Mouse (Mus musculus) CH12.LX (cell line): ENCODE results near the gene Arhgef11. TPM values are rescaled to one million over a fixed set of nuclear protein-coding genes. Genes with fewer than 3 reads are reported as not detected.

ENCODE experiments used
- DNase-seq: peaks from one replicate; pipeline ENCODE4 v3.0.0-alpha.2; 2013; ENCODE audit errors: extremely low read depth
- H3K27ac ChIP-seq: 2 replicates; pipeline ENCODE4 v1.5.1; 2012; ENCODE audit warnings: low read depth, mild to moderate bottlenecking, control low read depth, moderate library complexity; ENCODE audit not compliant: insufficient read depth
- H3K27me3 ChIP-seq: replicated peaks from 2 replicates; pipeline ENCODE3; 2012; ENCODE audit warnings: inconsistent platforms
- H3K36me3 ChIP-seq, 2 experiments: replicated peaks in 1 of 2; 2 replicates each; pipeline versions ENCODE3 to v1.6.1; 2012; ENCODE audit warnings: inconsistent platforms in 1 of 2, low read length in 1 of 2, mild to moderate bottlenecking in 1 of 2, mixed read lengths in 1 of 2, moderate library complexity in 1 of 2; ENCODE audit not compliant: control insufficient read depth in 1 of 2, insufficient read depth in 1 of 2
- H3K4me1 ChIP-seq, 2 experiments: 2 replicates each; pipeline ENCODE4 v1.6.1; 2012; ENCODE audit warnings: inconsistent platforms in 1 of 2, moderate library complexity in 1 of 2; ENCODE audit not compliant: insufficient read depth in 2 of 2, control insufficient read depth in 1 of 2
- H3K4me2 ChIP-seq: 2 replicates; pipeline ENCODE4 v1.6.1; 2012; ENCODE audit warnings: low read depth, mild to moderate bottlenecking, control low read depth; ENCODE audit not compliant: poor library complexity, insufficient read depth, severe bottlenecking
- H3K4me3 ChIP-seq, 3 experiments: fragments of 150-350 bp in 1 of 3; sonication (generic) in 1 of 3; replicated peaks in 1 of 3; 2 replicates each; pipeline versions ENCODE3 to v1.5.1; 2011 to 2012; ENCODE audit warnings: low read depth in 2 of 3, low read length in 2 of 3, mild to moderate bottlenecking in 2 of 3, moderate library complexity in 2 of 3, control low read depth in 1 of 3, improper control_type of control experiment in 1 of 3, inconsistent platforms in 1 of 3, mixed read lengths in 1 of 3; ENCODE audit not compliant: poor library complexity in 1 of 3
- H3K79me2 ChIP-seq: replicated peaks from 2 replicates; pipeline ENCODE4 v1.6.1; 2012; ENCODE audit warnings: mild to moderate bottlenecking, moderate library complexity; ENCODE audit not compliant: control insufficient read depth, poor library complexity, insufficient read depth, severe bottlenecking; ENCODE audit errors: extremely low read depth
- H3K9ac ChIP-seq: 2 replicates; pipeline ENCODE4 v1.6.1; 2012; ENCODE audit warnings: low read depth, mild to moderate bottlenecking, control low read depth, moderate library complexity; ENCODE audit not compliant: insufficient read depth
- H3K9me3 ChIP-seq: replicated peaks from 2 replicates; pipeline ENCODE3; 2012; ENCODE audit warnings: low read length, inconsistent platforms, mixed read lengths
- BHLHE40 ChIP-seq: IDR thresholded peaks from 2 replicates; pipeline ENCODE4 v1.6.1; 2011; ENCODE audit warnings: mild to moderate bottlenecking, low read depth, low read length, improper control_type of control experiment
- EP300 ChIP-seq: IDR thresholded peaks from 2 replicates; pipeline ENCODE4 v1.6.1; 2011; ENCODE audit warnings: low read length, improper control_type of control experiment
- GABPA ChIP-seq: IDR thresholded peaks from 2 replicates; pipeline ENCODE4 v1.6.1; 2012; ENCODE audit warnings: low read depth, low read length, improper control_type of control experiment, inconsistent platforms; ENCODE audit not compliant: insufficient replicate concordance
- IRF4 ChIP-seq: IDR thresholded peaks from 2 replicates; pipeline ENCODE4 v1.6.1; 2014; ENCODE audit warnings: low read depth, mild to moderate bottlenecking, inconsistent platforms, low read length, improper control_type of control experiment
- MEF2A ChIP-seq: IDR thresholded peaks from 2 replicates; pipeline ENCODE4 v1.6.1; 2014; ENCODE audit warnings: low read depth, mild to moderate bottlenecking, inconsistent platforms, low read length, improper control_type of control experiment, borderline replicate concordance
- MYC ChIP-seq: IDR thresholded peaks from 2 replicates; pipeline ENCODE4 v1.6.1; 2011; ENCODE audit warnings: low read depth, mild to moderate bottlenecking, improper control_type of control experiment, low read length
- NELFE ChIP-seq: IDR thresholded peaks from 2 replicates; pipeline ENCODE4 v1.6.1; 2011; ENCODE audit warnings: low read depth, low read length, improper control_type of control experiment
- NRF1 ChIP-seq: IDR thresholded peaks from 2 replicates; pipeline ENCODE4 v1.6.1; 2014; ENCODE audit warnings: low read depth, mild to moderate bottlenecking, inconsistent platforms, low read length, improper control_type of control experiment, moderate library complexity
- POLR2A ChIP-seq: IDR thresholded peaks from 2 replicates; pipeline ENCODE4 v1.6.1; 2011; ENCODE audit warnings: low read depth, mild to moderate bottlenecking, improper control_type of control experiment, low read length
- RAD21 ChIP-seq: IDR thresholded peaks from 2 replicates; pipeline ENCODE4 v1.6.1; 2011; ENCODE audit warnings: low read depth, mild to moderate bottlenecking, low read length, improper control_type of control experiment, moderate library complexity
- TBP ChIP-seq: conservative IDR thresholded peaks from 2 replicates; pipeline ENCODE4 v1.6.1; 2011; ENCODE audit warnings: low read depth, low read length, improper control_type of control experiment
- UBTF ChIP-seq: IDR thresholded peaks from 2 replicates; pipeline ENCODE4 v1.6.1; 2012; ENCODE audit warnings: low read depth, mild to moderate bottlenecking, inconsistent platforms, low read length, improper control_type of control experiment, moderate library complexity
- USF1 ChIP-seq: IDR thresholded peaks from 2 replicates; pipeline ENCODE4 v1.6.1; 2014; ENCODE audit warnings: low read depth, mild to moderate bottlenecking, inconsistent platforms, low read length, improper control_type of control experiment
- ZC3H11A ChIP-seq: IDR thresholded peaks from 2 replicates; pipeline ENCODE4 v1.6.1; 2012; ENCODE audit warnings: low read depth, mild to moderate bottlenecking, inconsistent platforms, low read length, improper control_type of control experiment
- ZMIZ1 ChIP-seq: IDR thresholded peaks from 2 replicates; pipeline ENCODE4 v1.6.1; 2012; ENCODE audit warnings: low read depth, mild to moderate bottlenecking, inconsistent platforms, low read length, improper control_type of control experiment
- ZNF384 ChIP-seq: IDR thresholded peaks from 2 replicates; pipeline ENCODE4 v1.6.1; 2012; ENCODE audit warnings: low read depth, low read length, improper control_type of control experiment, inconsistent platforms
- dilution Hi-C: fragments of 300-500 bp; cut with MboI; formaldehyde crosslinking; loops from 2 replicates; pipeline ENCODE4 v1.14.3; 2020; ENCODE audit warnings: low sequenced_read_pairs; ENCODE audit not compliant: extremely low pct_unique_long_range_greater_than_20kb, extremely low pct_ligation_motif_present
- in situ Hi-C: fragments of 300-500 bp; cut with MboI; formaldehyde crosslinking; loops from 3 replicates; pipeline ENCODE4 v1.14.3; 2019; ENCODE audit warnings: low sequenced_read_pairs, low pct_ligation_motif_present, low pct_unique_long_range_greater_than_20kb, mixed read lengths
- polyA plus RNA-seq: library from polyadenylated mRNA; unstranded; fragments of >175 nt; gene quantifications from 2 replicates; pipeline ENCODE4 v1.2.1, GENCODE M21; 2012; ENCODE audit warnings: low read depth; ENCODE audit not compliant: insufficient read length
- total RNA-seq, 2 experiments: library from RNA; depleted of rRNA; stranded (reverse); fragments of 300-350 nt in 1 of 2; fragments of >200 nt in 1 of 2; gene quantifications; 2 replicates each; pipeline ENCODE4 v1.2.3; 2012 to 2014

Arhgef11 gene
- total and polyA plus RNA-seq, 3 experiments, result 5.6 to 11.7 (median 8.7) TPM

DNA sequence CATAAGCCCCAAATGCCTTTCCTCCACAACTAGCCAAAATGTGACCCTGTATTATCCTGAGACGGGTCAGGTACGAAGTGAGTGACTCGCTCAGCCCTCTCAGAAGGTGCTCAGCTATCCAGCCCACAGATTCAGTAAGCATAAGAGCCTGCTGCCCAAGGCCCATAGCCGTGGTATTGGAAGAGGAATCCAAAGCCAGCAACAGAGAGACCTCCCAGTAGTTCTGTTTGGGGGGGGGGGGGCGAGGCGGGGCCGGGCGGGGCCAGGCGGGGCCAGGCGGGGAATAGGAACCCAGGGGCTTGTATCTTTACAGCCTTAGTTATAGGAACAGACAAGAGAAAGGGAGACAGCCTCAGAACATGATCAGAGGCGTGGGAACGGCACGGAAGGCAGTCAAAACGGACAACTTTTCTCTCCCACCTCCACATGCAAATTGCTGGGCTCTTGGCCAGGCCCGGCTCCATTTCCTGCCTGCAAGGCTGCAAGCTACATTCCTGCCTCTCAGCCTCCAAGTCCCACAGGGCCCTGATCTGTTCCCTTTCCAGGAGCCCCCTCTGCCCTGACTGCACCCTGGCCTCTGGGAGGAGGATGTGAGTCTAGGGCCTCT is 146.4 kb downstream of the Arhgef11 start:
- dilution Hi-C loops, result no loop called here
- H3K4me2 ChIP-seq, result no peak overlapping the region
- H3K9ac ChIP-seq, result no peak overlapping the region
- peak overlapping the region in 2 of 3 experiments; percentile 6 to 19 for H3K4me3 ChIP-seq
- no peaks in the 10 kb centered on the region for H3K9me3 ChIP-seq
- no peak for DNase-seq
- H3K4me1 ChIP-seq, result peaks cover 8 to 32% of the 10 kb centered on the region in 2 experiments
- peaks cover 18% of the 10 kb centered on the region for H3K27me3 ChIP-seq
- in situ Hi-C loops, result no loop called here
- H3K27ac ChIP-seq, result no peak overlapping the region
- no peaks in the 10 kb centered on the region for H3K36me3 ChIP-seq
- no peak for TF ChIP-seq ZMIZ1
- 0 out of 2 replicates have a peak, but pooled peaks have one; percentile 11 for TF ChIP-seq IRF4
- H3K79me2 ChIP-seq, result no peaks in the 10 kb centered on the region

DNA sequence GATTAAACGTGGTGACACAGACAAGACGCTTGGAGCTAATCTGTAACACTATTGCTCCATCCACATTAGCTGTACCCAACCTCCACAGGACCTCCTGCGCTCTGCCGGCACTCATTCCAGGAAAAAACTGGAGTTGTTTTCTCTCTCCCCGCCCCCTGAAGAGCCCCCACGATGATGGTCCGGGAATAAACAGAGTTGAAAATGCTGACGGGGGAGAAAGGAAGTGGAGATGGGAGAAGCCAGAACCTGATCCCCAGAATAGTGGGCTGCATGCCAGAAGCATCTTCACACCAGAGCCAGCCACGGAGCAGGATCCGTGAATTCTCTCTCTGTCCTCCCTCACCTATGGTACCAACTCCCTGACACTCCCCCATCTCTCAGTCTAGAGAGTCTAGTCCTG is 147.1 kb downstream of the Arhgef11 start:
- no peak for DNase-seq
- Histone ChIP-seq H3K4me3 (no peak overlapping the region), H3K4me2 (no peak overlapping the region)
- in situ Hi-C loops, result no loop called here
- TF ChIP-seq MEF2A, result no peak
- no peak for TF ChIP-seq POLR2A
- TF ChIP-seq BHLHE40, result no peak
- no peak for TF ChIP-seq USF1
- TF ChIP-seq GABPA, result no peak
- no peak for TF ChIP-seq ZC3H11A
- TF ChIP-seq UBTF, result no peak
- TF ChIP-seq RAD21, result no peak
- TF ChIP-seq, all 38 proteins: peak for 0
- H3K79me2 ChIP-seq, result no peaks in the 10 kb centered on the region
- peaks cover 21% of the 10 kb centered on the region for H3K27me3 ChIP-seq
- no peak overlapping the region for H3K9ac ChIP-seq
- H3K36me3 ChIP-seq, result no peaks in the 10 kb centered on the region
- peaks cover 8 to 33% of the 10 kb centered on the region in 2 experiments for H3K4me1 ChIP-seq
- no peak overlapping the region for H3K27ac ChIP-seq
- H3K9me3 ChIP-seq, result no peaks in the 10 kb centered on the region
- dilution Hi-C loops, result no loop called here

DNA sequence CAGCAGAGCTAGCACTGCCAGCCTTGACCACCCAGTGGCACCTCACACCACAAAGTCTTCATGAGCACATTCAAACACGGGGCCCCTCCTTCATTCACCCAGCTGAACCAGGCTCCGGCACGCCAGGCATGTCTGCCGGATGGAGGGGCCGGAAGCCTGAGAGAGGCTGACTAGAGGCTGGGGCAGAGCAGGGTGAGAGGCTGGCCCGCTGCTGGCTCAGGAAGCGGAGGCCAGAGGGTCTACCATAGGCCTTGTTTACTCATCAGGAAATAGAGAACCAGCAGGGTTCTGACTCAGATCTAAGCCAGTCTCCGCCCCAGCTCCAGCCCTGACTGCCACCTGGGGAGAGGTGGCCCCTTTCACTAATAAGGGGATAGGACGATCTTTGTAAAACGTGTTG is 147.7 kb downstream of the Arhgef11 start:
- Histone ChIP-seq H3K9me3 (no peaks in the 10 kb centered on the region), H3K9ac (no peak overlapping the region), H3K4me1 (peaks cover 8 to 33% of the 10 kb centered on the region in 2 experiments), H3K4me3 (no peak overlapping the region), H3K79me2 (no peaks in the 10 kb centered on the region), H3K36me3 (no peaks in the 10 kb centered on the region), H3K27ac (no peak overlapping the region), H3K27me3 (peaks cover 25% of the 10 kb centered on the region), H3K4me2 (no peak overlapping the region)
- dilution Hi-C loops (no loop called here), in situ Hi-C loops (no loop called here)
- peak; percentile 67 for DNase-seq
- 0 out of 2 replicates have a peak, but pooled peaks have one; percentile 7 for TF ChIP-seq IRF4
- peak; percentile 78; the same call in 1 of the 2 replicates for TF ChIP-seq UBTF
- no peak for TF ChIP-seq ZNF384
- TF ChIP-seq ZMIZ1, result no peak
- TF ChIP-seq EP300, result no peak
- no peak for TF ChIP-seq TBP
- TF ChIP-seq NELFE, result no peak
- no peak for TF ChIP-seq MYC
- no peak for TF ChIP-seq NRF1
